8 mouse cellular contexts compared by ENCODE assay signal in the genomic region with DNA sequence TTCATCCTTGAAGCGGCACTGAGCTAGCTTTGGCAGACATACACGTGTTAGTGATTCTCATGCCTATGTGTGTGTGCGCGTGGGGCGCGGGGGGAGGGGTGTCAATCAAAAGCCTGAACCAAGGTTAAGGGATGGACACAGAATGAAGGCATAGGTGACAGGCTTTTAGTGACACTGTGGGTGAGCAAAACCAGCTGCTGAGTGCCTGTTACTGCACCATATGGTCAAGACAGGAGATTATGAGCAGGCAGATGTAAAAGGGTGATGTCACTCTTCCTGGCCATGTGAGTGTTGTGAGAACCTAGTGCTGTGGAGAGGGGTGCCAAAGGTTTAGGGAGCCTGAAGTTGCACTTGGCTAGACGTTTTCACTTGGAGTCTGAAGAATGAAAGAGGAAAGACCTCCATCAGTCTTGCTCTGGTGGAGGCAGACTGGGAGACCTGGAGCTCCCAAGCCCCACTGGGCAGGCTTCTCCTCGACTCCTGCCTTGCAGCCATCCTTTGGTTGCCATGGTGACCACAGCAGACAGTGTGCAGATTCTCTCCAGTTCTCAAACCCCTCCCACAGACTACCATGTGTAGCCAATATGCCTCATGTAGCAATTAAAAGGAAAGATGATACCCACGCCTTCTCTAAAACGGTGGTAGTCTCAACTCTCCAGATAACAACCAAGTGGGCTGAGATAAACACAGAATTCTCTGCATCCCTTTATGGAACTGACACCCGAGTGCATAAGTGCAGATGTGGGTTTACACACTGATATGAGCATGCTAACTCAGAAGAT. TPM values are rescaled to one million over a fixed set of nuclear protein-coding genes. Genes with fewer than 3 reads are reported as not detected.
DNase-seq lines count a peak whose midpoint lies in the region; ATAC-seq and TF ChIP-seq lines count a peak whose summit lies in the region.

No protein-coding gene starts in this region.

- H3K27me3 ChIP-seq in heart, embryonic 14.5 days (ENCODE audit: control insufficient read depth, insufficient read depth, low read length), result no peaks in the 10 kb centered on the region
- H3K27me3 ChIP-seq in midbrain, embryonic 14.5 days (ENCODE audit: control insufficient read depth, insufficient read depth, low read length), result no peaks in the 10 kb centered on the region

- peaks cover 26 to 32% of the 10 kb centered on the region in 2 experiments for H3K4me1 ChIP-seq in heart, embryonic 14.5 days (ENCODE audit: control insufficient read depth in 2 of 2, insufficient read depth in 2 of 2, low read length in 2 of 2)
- peaks cover 17% of the 10 kb centered on the region for H3K4me1 ChIP-seq in midbrain, embryonic 14.5 days (ENCODE audit: control insufficient read depth, insufficient read depth, low read length)

- H3K27ac ChIP-seq in heart, embryonic 14.5 days (replicated peaks in 1 of 2; ENCODE audit: control insufficient read depth in 1 of 2, insufficient read depth in 1 of 2, low read depth in 2 of 2, low read length in 2 of 2), result peak overlapping the region; percentile 7 to 55; a peak in 3 of 4 replicates
- H3K27ac ChIP-seq in left cerebral cortex, adult 2 months, result peak overlapping the region; percentile 80
- peak overlapping the region; percentile 75 for H3K27ac ChIP-seq in midbrain, embryonic 14.5 days (replicated peaks; ENCODE audit: low read depth, low read length)

- no peak overlapping the region for H3K4me2 ChIP-seq in heart, embryonic 14.5 days (ENCODE audit: low read length)
- 0 out of 2 replicates have a peak overlapping the region, but pooled peaks have one; percentile 10 for H3K4me2 ChIP-seq in midbrain, embryonic 14.5 days (ENCODE audit: low read length)

- no peak for TF ChIP-seq CTCF in left cerebral cortex, adult 2 months (IDR thresholded peaks at IDR 0.05)

- intact Hi-C loops in heart, postnatal 36 days (cut with DNase I), result no loop called here
- intact Hi-C loops in left cerebral cortex, adult 2 months (cut with DNase I), result loop anchor here (2.0 kb wide), 1 partner anchor 62 kb away; no protein-coding TSS in a partner anchor

- peak; percentile 10 to 22 for DNase-seq in heart, adult 9 months (ENCODE audit: low spot score in 2 of 2)
- DNase-seq in heart, postnatal 36 days, result no peak
- peak; percentile 83 for DNase-seq in embryo, embryonic 11 days
- peak; percentile 68 to 69 for DNase-seq in left cerebral cortex, adult 2 months (ENCODE audit: extremely low spot score in 1 of 2, low spot score in 2 of 2)
- peak; percentile 90 for DNase-seq in midbrain, embryonic 14.5 days
- DNase-seq in urinary bladder, postnatal 36 days (ENCODE audit: low spot score in 2 of 2), result no peak
- DNase-seq in spleen, adult 18-20 months, result no peak

- peak; percentile 48 for ATAC-seq in heart, embryonic 14.5 days (ENCODE audit: insufficient number of reproducible peaks, insufficient read depth, low FRiP score, low read depth)
- peak; percentile 89 for ATAC-seq in midbrain, embryonic 14.5 days (ENCODE audit: low FRiP score, low TSS enrichment)

- no peak overlapping the region for H3K4me3 ChIP-seq in heart, embryonic 14.5 days (ENCODE audit: control insufficient read depth in 1 of 2, insufficient read depth in 1 of 2, low read depth in 1 of 2, low read length in 2 of 2)
- no peak overlapping the region for H3K4me3 ChIP-seq in left cerebral cortex, adult 2 months
- no peak overlapping the region for H3K4me3 ChIP-seq in midbrain, embryonic 14.5 days (replicated peaks; ENCODE audit: low read depth, low read length)

- WGBS in heart, embryonic 14.5 days, result 33% methylated on average over 11 of the region's 11 CpGs
- 47% methylated on average over 11 of the region's 11 CpGs for WGBS in midbrain, embryonic 14.5 days

- no peak overlapping the region for H3K9ac ChIP-seq in heart, embryonic 14.5 days (ENCODE audit: low read length)
- no peak overlapping the region for H3K9ac ChIP-seq in midbrain, embryonic 14.5 days (replicated peaks; ENCODE audit: low read length)

- H3K9me3 ChIP-seq in heart, embryonic 14.5 days (ENCODE audit: control insufficient read depth, low read length), result no peaks in the 10 kb centered on the region
- no peaks in the 10 kb centered on the region for H3K9me3 ChIP-seq in midbrain, embryonic 14.5 days (ENCODE audit: control insufficient read depth, low read length)

- H3K36me3 ChIP-seq in heart, embryonic 14.5 days (ENCODE audit: control insufficient read depth, insufficient read depth, low read length), result no peaks in the 10 kb centered on the region
- no peaks in the 10 kb centered on the region for H3K36me3 ChIP-seq in midbrain, embryonic 14.5 days (ENCODE audit: control insufficient read depth, insufficient read depth, low read length)

RNA-seq across cellular contexts. Expression of a gene that starts 5.5 kb away (rescaled TPM):
- total RNA-seq in heart, postnatal 36 days (2021), result 1 to 10 TPM; 5.7 to 5.9 TPM
- 13.1 and 16.5 TPM in 2 replicates for polyA plus RNA-seq in heart, embryonic 14.5 days (2014; fragmentation: Nextera tagmentation; extraction: Ambion mirVana)
- 10 to 100 TPM; 62.5 to 68.3 TPM for total RNA-seq in left cerebral cortex, adult 2 months (2021)
- 31.2 and 33.4 TPM in 2 replicates for polyA plus RNA-seq in midbrain, embryonic 14.5 days (2014; fragmentation: Nextera tagmentation; extraction: Ambion mirVana)

Comparison
In these comparisons a context has a peak if more than half of its experiments do, and no peak if none do; other contexts are left out.
1. DNase-seq: peak in heart, adult 9 months (2 of 2), embryo, embryonic 11 days (single experiment), left cerebral cortex, adult 2 months (2 of 2) and midbrain, embryonic 14.5 days (single experiment); none in heart, postnatal 36 days (0 of 2), urinary bladder, postnatal 36 days (0 of 2) and spleen, adult 18-20 months (0 of 2).
2. RNA of a gene that starts 5.5 kb away (total RNA-seq): 62.5 to 68.3 TPM in left cerebral cortex, adult 2 months; 5.7 to 5.9 TPM in heart, postnatal 36 days; every median in the first group is over 4 times any median in the second.
3. Peak in every context shown above with its lines, with median percentiles within 50 percentile points of each other: H3K27ac ChIP-seq.